In the genomic region with DNA sequence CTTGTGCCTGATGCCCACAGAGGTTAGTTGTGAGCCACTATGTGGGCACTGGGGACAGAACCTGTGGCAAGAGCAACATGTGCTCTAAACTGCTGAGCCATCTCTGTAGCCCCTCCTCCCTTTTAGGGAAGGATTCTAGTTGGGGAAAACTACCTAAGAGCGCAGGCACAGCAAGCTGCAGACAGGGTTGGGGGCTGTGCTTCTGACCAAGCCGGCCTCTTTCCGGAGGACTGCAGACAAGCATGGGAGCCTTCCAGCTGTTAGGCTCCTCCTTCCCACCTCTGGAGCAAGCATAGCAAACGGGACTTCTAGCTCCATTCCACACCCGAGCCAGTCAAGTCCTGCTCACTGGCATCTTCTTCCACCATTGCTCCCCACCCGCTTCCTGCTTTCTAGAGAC, we compare ENCODE assay signal across 17 mouse cellular contexts. TPM values are rescaled to one million over a fixed set of nuclear protein-coding genes. Genes with fewer than 3 reads are reported as not detected.
DNase-seq lines count a peak whose midpoint lies in the region; ATAC-seq and TF ChIP-seq lines count a peak whose summit lies in the region.
"Had no signal": no experiment of that assay in that cellular context is flagged by ENCODE, and none has a peak within 500 bp of the region (broad histone marks: within the 10 kb centered on the region; RNA-seq: fewer than 3 reads in every experiment).

No protein-coding gene starts in this region.

- 50% methylated on average over 6 of the region's 6 CpGs for WGBS in embryonic facial prominence, embryonic 14.5 days
- WGBS in embryonic facial prominence, embryonic 10.5 days: 48% methylated on average over 6 of the region's 6 CpGs
- 51% methylated on average over 6 of the region's 6 CpGs for WGBS in kidney, adult 2 months
- 47% methylated on average over 6 of the region's 6 CpGs for WGBS in lung, postnatal 0 days
- 51% methylated on average over 6 of the region's 6 CpGs for WGBS in stomach, postnatal 0 days

- no peaks in the 10 kb centered on the region for H3K9me3 ChIP-seq in embryonic facial prominence, embryonic 14.5 days (ENCODE audit: control insufficient read depth, low read length)
- H3K9me3 ChIP-seq in embryonic facial prominence, embryonic 10.5 days: no peaks in the 10 kb centered on the region
- no peaks in the 10 kb centered on the region for H3K9me3 ChIP-seq in lung, postnatal 0 days (ENCODE audit: low read length)
- no peaks in the 10 kb centered on the region for H3K9me3 ChIP-seq in stomach, postnatal 0 days (ENCODE audit: control insufficient read depth, low read length)
- H3K9me3 ChIP-seq: embryonic facial prominence, embryonic 13.5 days; forebrain, embryonic 12.5 days; liver, embryonic 12.5 days; megakaryocyte, embryonic 14.5 days had no signal

- no peaks in the 10 kb centered on the region for H3K4me1 ChIP-seq in embryonic facial prominence, embryonic 14.5 days (ENCODE audit: control insufficient read depth, insufficient read depth, low read length)
- no peaks in the 10 kb centered on the region for H3K4me1 ChIP-seq in embryonic facial prominence, embryonic 10.5 days
- no peaks in the 10 kb centered on the region for H3K4me1 ChIP-seq in kidney, adult 2 months (ENCODE audit: control insufficient read depth, insufficient read depth, low read length)
- no peaks in the 10 kb centered on the region for H3K4me1 ChIP-seq in lung, postnatal 0 days (ENCODE audit: insufficient read depth, low read depth, low read length)
- H3K4me1 ChIP-seq in stomach, postnatal 0 days (replicated peaks; ENCODE audit: control insufficient read depth, insufficient read depth): no peaks in the 10 kb centered on the region
- H3K4me1 ChIP-seq: embryonic facial prominence, embryonic 13.5 days; forebrain, embryonic 12.5 days had no signal

- no peak overlapping the region for H3K4me2 ChIP-seq in embryonic facial prominence, embryonic 14.5 days (ENCODE audit: low read depth, low read length)
- H3K4me2 ChIP-seq in lung, postnatal 0 days (replicated peaks; ENCODE audit: low read depth, low read length): no peak overlapping the region
- H3K4me2 ChIP-seq in stomach, postnatal 0 days (replicated peaks; ENCODE audit: low read depth): no peak overlapping the region
- H3K4me2 ChIP-seq: embryonic facial prominence, embryonic 13.5 days; forebrain, embryonic 12.5 days; liver, embryonic 12.5 days had no signal

- TF ChIP-seq CTCF in kidney, adult 2 months (conservative IDR thresholded peaks at IDR 0.05; ENCODE audit: insufficient read depth, insufficient read length, low read depth, low read length): no peak
- TF ChIP-seq CTCF in lung, postnatal 0 days (IDR thresholded peaks at IDR 0.05): no peak
- TF ChIP-seq CTCF in stomach, postnatal 0 days (IDR thresholded peaks at IDR 0.05; ENCODE audit: low read depth): no peak

- no peak for TF ChIP-seq POLR2A in kidney, adult 2 months (IDR thresholded peaks at IDR 0.05; ENCODE audit: low read depth, low read length)

- TF ChIP-seq EP300 in lung, postnatal 0 days (IDR thresholded peaks at IDR 0.05): no peak
- no peak for TF ChIP-seq EP300 in stomach, postnatal 0 days (optimal IDR thresholded peaks at IDR 0.05)

- H3K27me3 ChIP-seq in embryonic facial prominence, embryonic 14.5 days (replicated peaks; ENCODE audit: control insufficient read depth, insufficient read depth, low read length): no peaks in the 10 kb centered on the region
- H3K27me3 ChIP-seq in embryonic facial prominence, embryonic 10.5 days (replicated peaks; ENCODE audit: low read depth, poor library complexity, severe bottlenecking): no peaks in the 10 kb centered on the region
- no peaks in the 10 kb centered on the region for H3K27me3 ChIP-seq in kidney, adult 2 months (replicated peaks; ENCODE audit: control insufficient read depth, insufficient read depth, low read length)
- H3K27me3 ChIP-seq in lung, postnatal 0 days (replicated peaks; ENCODE audit: insufficient read depth, low read length): no peaks in the 10 kb centered on the region
- no peaks in the 10 kb centered on the region for H3K27me3 ChIP-seq in stomach, postnatal 0 days (ENCODE audit: control insufficient read depth, insufficient read depth, low read length)
- H3K27me3 ChIP-seq: embryonic facial prominence, embryonic 13.5 days; forebrain, embryonic 12.5 days; liver, embryonic 12.5 days; megakaryocyte, embryonic 14.5 days had no signal

- 0 out of 2 replicates have a peak, but pooled peaks have one; percentile 22 for ATAC-seq in embryonic facial prominence, embryonic 14.5 days (ENCODE audit: low read depth)
- peak; percentile 21; the same call in 1 of the 2 replicates for ATAC-seq in lung, postnatal 0 days
- no peak for ATAC-seq in stomach, postnatal 0 days (ENCODE audit: low FRiP score, low TSS enrichment)
- ATAC-seq: hindbrain, embryonic 16.5 days; liver, embryonic 12.5 days had no signal

- DNase-seq in embryonic facial prominence, embryonic 14.5 days (ENCODE audit: low spot score): no peak
- DNase-seq in embryonic facial prominence, embryonic 10.5 days (ENCODE audit: low spot score): no peak
- peak; percentile 21 for DNase-seq in kidney, adult 2 months
- no peak for DNase-seq in kidney, adult 8-10 months
- no peak for DNase-seq in lung, postnatal 0 days (ENCODE audit: low spot score)
- no peak for DNase-seq in lung, adult 18-20 months
- DNase-seq in stomach, postnatal 0 days (ENCODE audit: low spot score): no peak
- DNase-seq in cerebellum, postnatal 25 days: no peak
- DNase-seq: adrenal gland, postnatal 14 days; cerebellum, postnatal 10 days; retina, postnatal 1 day; thymus, postnatal 25 days had no signal

- H3K4me3 ChIP-seq in embryonic facial prominence, embryonic 14.5 days (ENCODE audit: low read depth, low read length): no peak overlapping the region
- no peak overlapping the region for H3K4me3 ChIP-seq in embryonic facial prominence, embryonic 10.5 days
- H3K4me3 ChIP-seq in kidney, adult 2 months (ENCODE audit: insufficient read depth, low read depth, low read length): peak overlapping the region; percentile 2; the same call in 1 of the 2 replicates
- H3K4me3 ChIP-seq in lung, postnatal 0 days (ENCODE audit: low read depth, low read length): no peak overlapping the region
- H3K4me3 ChIP-seq in stomach, postnatal 0 days (ENCODE audit: low read depth, low read length): no peak overlapping the region
- H3K4me3 ChIP-seq: embryonic facial prominence, embryonic 13.5 days; forebrain, embryonic 12.5 days; liver, embryonic 12.5 days; megakaryocyte, embryonic 14.5 days had no signal

- no peak overlapping the region for H3K9ac ChIP-seq in embryonic facial prominence, embryonic 14.5 days (ENCODE audit: low read depth, low read length)
- H3K9ac ChIP-seq in lung, postnatal 0 days (replicated peaks; ENCODE audit: low read depth): no peak overlapping the region
- no peak overlapping the region for H3K9ac ChIP-seq in stomach, postnatal 0 days (ENCODE audit: low read length)
- H3K9ac ChIP-seq: embryonic facial prominence, embryonic 13.5 days; forebrain, embryonic 12.5 days; liver, embryonic 12.5 days had no signal

- H3K27ac ChIP-seq in embryonic facial prominence, embryonic 14.5 days (replicated peaks; ENCODE audit: low read depth, low read length): no peak overlapping the region
- H3K27ac ChIP-seq in embryonic facial prominence, embryonic 10.5 days (replicated peaks): no peak overlapping the region
- peak overlapping the region; percentile 37; the same call in 1 of the 2 replicates for H3K27ac ChIP-seq in kidney, adult 2 months (ENCODE audit: insufficient read depth, low read depth, low read length)
- H3K27ac ChIP-seq in lung, postnatal 0 days (ENCODE audit: low read length): peak overlapping the region; percentile 43; the same call in 1 of the 2 replicates
- 0 out of 2 replicates have a peak overlapping the region, but pooled peaks have one; percentile 0 for H3K27ac ChIP-seq in stomach, postnatal 0 days (replicated peaks)
- H3K27ac ChIP-seq: embryonic facial prominence, embryonic 13.5 days; forebrain, embryonic 12.5 days; liver, embryonic 12.5 days had no signal

- peaks cover 45% of the 10 kb centered on the region; the same call in 1 of the 2 replicates for H3K36me3 ChIP-seq in embryonic facial prominence, embryonic 14.5 days (ENCODE audit: control insufficient read depth, insufficient read depth, low read length)
- H3K36me3 ChIP-seq in embryonic facial prominence, embryonic 10.5 days (replicated peaks): peaks cover 67% of the 10 kb centered on the region
- H3K36me3 ChIP-seq in kidney, adult 2 months (ENCODE audit: control insufficient read depth, insufficient read depth, low read length): peaks cover 3% of the 10 kb centered on the region
- H3K36me3 ChIP-seq in lung, postnatal 0 days (ENCODE audit: insufficient read depth, low read length): peaks cover 4% of the 10 kb centered on the region; the same call in 1 of the 2 replicates
- H3K36me3 ChIP-seq in stomach, postnatal 0 days (ENCODE audit: control insufficient read depth, insufficient read depth, low read length): peaks cover 12% of the 10 kb centered on the region

RNA-seq across cellular contexts. Expression of a gene that starts 26.5 kb away (rescaled TPM):
- 23.8 and 30.2 TPM in 2 replicates for polyA plus RNA-seq in embryonic facial prominence, embryonic 14.5 days (2014; fragmentation: Nextera tagmentation; extraction: Ambion mirVana)
- polyA plus RNA-seq in embryonic facial prominence, embryonic 10.5 days (2016; fragmentation: Nextera tagmentation; extraction: Ambion mirVana): 28.1 and 32.0 TPM in 2 replicates
- 22.6 and 24.1 TPM in 2 replicates for polyA plus RNA-seq in kidney, adult 2 months (2012; rRNA removed)
- polyA plus RNA-seq in lung, postnatal 0 days (2015; fragmentation: Nextera tagmentation; extraction: Ambion mirVana): 18.9 and 19.4 TPM in 2 replicates
- 12.1 and 14.6 TPM in 2 replicates for polyA plus RNA-seq in stomach, postnatal 0 days (2015; fragmentation: Nextera tagmentation; extraction: Ambion mirVana)

Comparison
In these comparisons a context has a peak if more than half of its experiments do, and no peak if none do; other contexts are left out.
1. H3K27ac ChIP-seq: peak in kidney, adult 2 months (single experiment), lung, postnatal 0 days (single experiment) and stomach, postnatal 0 days (single experiment); none in embryonic facial prominence, embryonic 14.5 days (single experiment) and embryonic facial prominence, embryonic 10.5 days (single experiment).